Mouse (Mus musculus) hindbrain, embryonic 12.5 days (tissue): ENCODE measurements around the gene Mapk10. TPM values are rescaled to one million over a fixed set of nuclear protein-coding genes. Genes with fewer than 3 reads are reported as not detected.

Experiments
- ATAC-seq: fragments of 200-750 bp; cut with Nextera tagmentation; 2 replicates; pipeline ENCODE4 v1.8.0; 2017; ENCODE audit warnings: moderate TSS enrichment; ENCODE audit not compliant: low FRiP score
- H3K27ac ChIP-seq: fragments of 300-500 bp; sonication (generic); 2 replicates; pipeline ENCODE4 v1.5.1; 2016; ENCODE audit warnings: mild to moderate bottlenecking
- H3K27me3 ChIP-seq: fragments of 300-500 bp; sonication (generic); 2 replicates; pipeline ENCODE4 v1.6.1; 2016; ENCODE audit warnings: mild to moderate bottlenecking
- H3K36me3 ChIP-seq: fragments of 300-500 bp; sonication (generic); 2 replicates; pipeline ENCODE4 v1.6.1; 2016; ENCODE audit warnings: mild to moderate bottlenecking
- H3K4me1 ChIP-seq: fragments of 300-500 bp; sonication (generic); 2 replicates; pipeline ENCODE4 v1.6.1; 2016
- H3K4me2 ChIP-seq: fragments of 300-500 bp; sonication (generic); replicated peaks from 2 replicates; pipeline ENCODE4 v1.6.1; 2016; ENCODE audit warnings: mild to moderate bottlenecking
- H3K4me3 ChIP-seq: fragments of 300-500 bp; sonication (generic); 2 replicates; pipeline ENCODE4 v1.5.1; 2016; ENCODE audit warnings: mild to moderate bottlenecking
- H3K9ac ChIP-seq: fragments of 300-500 bp; sonication (generic); 2 replicates; pipeline ENCODE4 v1.6.1; 2016; ENCODE audit warnings: mild to moderate bottlenecking, moderate library complexity
- H3K9me3 ChIP-seq: fragments of 300-500 bp; sonication (generic); replicated peaks from 2 replicates; pipeline ENCODE4 v1.6.1; 2016; ENCODE audit warnings: mild to moderate bottlenecking
- WGBS: fragments of 180-500 bp; shearing (Covaris S2); methylation state at CpG from one replicate; pipeline ENCODE4 v1.1.7; 2016; 5-methylcytosine and 5-hydroxymethylcytosine counted together
- polyA plus RNA-seq: library from polyadenylated mRNA; unstranded; fragments of >200 nt; fragmentation: Nextera tagmentation; extraction: Ambion mirVana; gene quantifications from 2 replicates; pipeline ENCODE4 v1.2.1, GENCODE M21; 2016

Mapk10 gene
- polyA plus RNA-seq, 1 experiment from 2014 or later, result 77.6 TPM

GRCm38 (mm10) chr5:103104082-103104481 is 107.1 kb downstream of the Mapk10 start:
- Histone ChIP-seq H3K27me3 (no peaks in the 10 kb centered on the region), H3K36me3 (no peaks in the 10 kb centered on the region), H3K4me2 (no peak overlapping the region), H3K4me3 (no peak overlapping the region), H3K27ac (no peak overlapping the region), H3K4me1 (no peaks in the 10 kb centered on the region; the same call in 1 of the 2 replicates), H3K9me3 (no peaks in the 10 kb centered on the region), H3K9ac (no peak overlapping the region)
- no peak for ATAC-seq
- 87% methylated on average over 5 of the region's 5 CpGs for WGBS

DNA sequence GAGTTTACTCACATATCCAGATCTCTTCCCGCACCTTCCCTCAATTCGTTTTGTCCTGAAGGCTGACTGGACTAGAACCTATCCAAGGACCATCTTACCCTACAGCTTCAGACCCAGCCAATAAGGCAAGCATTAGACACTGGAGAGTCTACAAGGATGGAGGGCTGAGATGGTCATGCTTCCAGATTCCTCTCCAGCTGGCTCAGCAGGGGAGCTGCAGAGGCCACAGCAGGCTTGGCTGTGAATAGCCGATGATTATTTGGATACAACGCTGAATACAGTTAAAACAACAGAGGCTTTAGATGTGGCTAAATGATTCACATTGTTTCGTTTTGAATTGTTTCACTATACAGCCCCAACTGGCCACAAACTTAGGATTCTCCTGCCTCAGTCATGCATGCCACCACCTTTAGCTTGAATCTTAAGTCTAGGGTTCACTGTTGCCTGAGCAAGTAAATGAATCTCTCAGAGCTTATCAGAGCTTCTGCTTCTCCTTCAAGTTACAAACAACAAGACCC is 108.2 kb downstream of the Mapk10 start:
- 70% methylated on average over 5 of the region's 5 CpGs for WGBS

DNA sequence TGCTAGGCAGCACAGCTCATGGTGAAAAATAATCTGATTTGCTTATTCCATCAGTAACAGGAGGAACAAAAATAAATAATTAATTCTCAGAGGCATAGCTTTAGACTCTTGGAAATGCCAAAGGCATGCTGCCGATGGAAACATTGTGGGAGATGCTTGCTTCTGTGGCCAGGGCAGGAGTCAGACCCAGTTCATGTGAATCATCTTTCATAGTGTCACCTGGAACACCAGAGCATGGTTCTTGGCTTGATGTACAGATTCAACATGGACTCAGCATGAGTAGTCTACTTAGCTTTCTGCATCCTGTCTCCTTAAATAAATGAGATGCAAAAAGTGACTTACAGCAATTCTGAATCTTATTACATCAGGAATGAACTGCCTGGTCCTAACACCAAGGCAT is 109.0 kb downstream of the Mapk10 start:
- no peak for ATAC-seq

More for the DNA sequence above, 108.2 kb downstream of the Mapk10 start:
- no peak overlapping the region for H3K9ac ChIP-seq
- H3K4me3 ChIP-seq, result no peak overlapping the region
- ATAC-seq, result no peak
- H3K27ac ChIP-seq, result no peak overlapping the region
- no peaks in the 10 kb centered on the region for H3K27me3 ChIP-seq
- H3K4me2 ChIP-seq, result no peak overlapping the region
- H3K4me1 ChIP-seq, result no peaks in the 10 kb centered on the region; the same call in 1 of the 2 replicates
- H3K36me3 ChIP-seq, result no peaks in the 10 kb centered on the region
- H3K9me3 ChIP-seq, result no peaks in the 10 kb centered on the region

GRCm38 (mm10) chr5:103094166-103094565 is 117.0 kb downstream of the Mapk10 start:
- Histone ChIP-seq H3K9ac (no peak overlapping the region), H3K27me3 (no peaks in the 10 kb centered on the region), H3K4me1 (no peaks in the 10 kb centered on the region), H3K9me3 (no peaks in the 10 kb centered on the region), H3K4me2 (no peak overlapping the region), H3K4me3 (no peak overlapping the region), H3K27ac (no peak overlapping the region), H3K36me3 (no peaks in the 10 kb centered on the region)
- no peak for ATAC-seq
- WGBS, result 90% methylated on average over 2 of the region's 2 CpGs

More for the DNA sequence above, 109.0 kb downstream of the Mapk10 start:
- Histone ChIP-seq H3K27me3 (no peaks in the 10 kb centered on the region), H3K9ac (no peak overlapping the region), H3K36me3 (no peaks in the 10 kb centered on the region), H3K4me3 (no peak overlapping the region), H3K4me1 (no peaks in the 10 kb centered on the region; the same call in 1 of the 2 replicates), H3K9me3 (no peaks in the 10 kb centered on the region), H3K4me2 (no peak overlapping the region), H3K27ac (no peak overlapping the region)
- 89% methylated on average over 1 of the region's 1 CpGs for WGBS

DNA sequence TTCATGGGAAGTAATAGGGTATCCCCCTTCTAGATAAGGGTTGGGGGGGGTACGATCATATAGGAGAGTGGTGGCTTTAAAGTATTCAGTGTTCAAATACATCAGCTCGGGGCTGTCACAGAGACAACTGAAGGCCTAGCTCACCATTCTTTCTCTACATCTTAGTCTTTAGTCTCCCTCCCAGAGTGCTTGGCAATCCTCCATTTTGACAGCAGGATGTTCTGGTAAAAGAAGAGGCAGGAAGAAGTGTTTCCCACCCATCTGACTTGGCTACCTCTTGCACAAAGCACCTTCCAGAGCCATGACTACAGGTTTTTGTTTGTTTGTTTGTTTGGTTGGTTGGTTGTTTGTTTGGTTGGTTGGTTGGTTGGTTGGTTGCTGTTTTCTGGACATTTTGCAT is 125.3 kb downstream of the Mapk10 start:
- Histone ChIP-seq H3K4me2 (no peak overlapping the region), H3K9ac (no peak overlapping the region), H3K9me3 (no peaks in the 10 kb centered on the region), H3K27me3 (no peaks in the 10 kb centered on the region), H3K4me3 (no peak overlapping the region), H3K36me3 (no peaks in the 10 kb centered on the region), H3K27ac (no peak overlapping the region), H3K4me1 (no peaks in the 10 kb centered on the region)
- ATAC-seq, result no peak
- WGBS, result 84% methylated on average over 2 of the region's 2 CpGs

- H3K36me3 ChIP-seq, result no peaks in the 10 kb centered on the region
- no peak overlapping the region for H3K9ac ChIP-seq
- peaks cover 4% of the 10 kb centered on the region; the same call in 1 of the 2 replicates for H3K4me1 ChIP-seq
- H3K27me3 ChIP-seq, result no peaks in the 10 kb centered on the region
- ATAC-seq, result no peak
- H3K4me3 ChIP-seq, result no peak overlapping the region
- H3K27ac ChIP-seq, result no peak overlapping the region
- no peaks in the 10 kb centered on the region for H3K9me3 ChIP-seq
- 54% methylated on average over 8 of the region's 8 CpGs for WGBS
- no peak overlapping the region for H3K4me2 ChIP-seq
Measured at GRCm38 (mm10) chr5:103075451-103075850, 135.7 kb downstream of the Mapk10 start.

- Histone ChIP-seq H3K27me3 (no peaks in the 10 kb centered on the region), H3K4me1 (peaks cover 4% of the 10 kb centered on the region), H3K36me3 (no peaks in the 10 kb centered on the region), H3K27ac (peak overlapping the region; percentile 23; the same call in 1 of the 2 replicates), H3K4me3 (no peak overlapping the region), H3K9me3 (no peaks in the 10 kb centered on the region), H3K9ac (no peak overlapping the region), H3K4me2 (no peak overlapping the region)
- WGBS, result 69% methylated on average over 6 of the region's 6 CpGs
- no peak for ATAC-seq
Measured at GRCm38 (mm10) chr5:103072200-103072825, 138.8 kb downstream of the Mapk10 start.

DNA sequence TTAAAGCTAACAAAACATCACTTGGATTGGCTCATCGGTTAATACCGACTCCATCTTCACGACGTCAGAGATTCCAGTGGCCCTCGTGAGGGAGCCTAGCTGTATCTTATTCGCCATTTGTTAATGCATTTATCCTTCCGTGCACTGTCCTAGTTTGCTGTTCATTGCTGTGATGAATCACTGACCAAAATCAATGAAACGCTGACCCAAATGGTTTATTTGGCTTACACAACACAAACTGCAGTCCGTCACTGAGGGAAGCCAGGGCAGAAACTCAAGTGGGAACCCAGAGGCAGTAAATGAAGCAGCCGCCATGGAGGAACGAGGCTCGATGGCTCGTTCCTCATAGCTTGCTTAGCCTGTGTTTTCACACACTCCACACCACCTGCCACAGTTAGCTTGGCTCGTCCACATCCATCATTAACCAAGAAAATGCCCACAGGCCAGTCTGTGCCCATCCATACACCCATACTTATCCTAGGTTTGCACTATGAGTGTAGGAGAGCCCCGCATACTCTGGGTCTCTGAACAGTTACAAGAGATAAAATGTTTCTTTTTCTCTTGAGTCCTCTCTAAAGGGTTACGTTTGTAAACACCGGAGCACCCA is 140.0 kb downstream of the Mapk10 start:
- H3K27me3 ChIP-seq, result no peaks in the 10 kb centered on the region
- H3K4me1 ChIP-seq, result peaks cover 4% of the 10 kb centered on the region
- no peaks in the 10 kb centered on the region for H3K9me3 ChIP-seq
- H3K27ac ChIP-seq, result no peak overlapping the region
- WGBS, result 86% methylated on average over 17 of the region's 17 CpGs
- no peak overlapping the region for H3K4me2 ChIP-seq
- H3K9ac ChIP-seq, result no peak overlapping the region
- H3K4me3 ChIP-seq, result no peak overlapping the region
- ATAC-seq, result no peak
- H3K36me3 ChIP-seq, result no peaks in the 10 kb centered on the region

GRCm38 (mm10) chr5:103050319-103050916 is 160.7 kb downstream of the Mapk10 start:
- H3K4me1 ChIP-seq, result 0 out of 2 replicates have a peak, but pooled peaks cover 2% of the 10 kb centered on the region
- no peak for ATAC-seq
- 68% methylated on average over 8 of the region's 8 CpGs for WGBS

GRCm38 (mm10) chr5:103048011-103048410 is 163.1 kb downstream of the Mapk10 start:
- no peak overlapping the region for H3K9ac ChIP-seq
- no peak overlapping the region for H3K27ac ChIP-seq
- H3K4me3 ChIP-seq, result no peak overlapping the region
- WGBS, result 82% methylated on average over 4 of the region's 4 CpGs
- no peak overlapping the region for H3K4me2 ChIP-seq
- no peak for ATAC-seq
- H3K9me3 ChIP-seq, result no peaks in the 10 kb centered on the region
- no peaks in the 10 kb centered on the region for H3K36me3 ChIP-seq
- no peaks in the 10 kb centered on the region for H3K27me3 ChIP-seq
- no peaks in the 10 kb centered on the region for H3K4me1 ChIP-seq

More at GRCm38 (mm10) chr5:103050319-103050916, 160.7 kb downstream of the Mapk10 start:
- Histone ChIP-seq H3K27me3 (no peaks in the 10 kb centered on the region), H3K9ac (no peak overlapping the region), H3K4me2 (no peak overlapping the region), H3K36me3 (no peaks in the 10 kb centered on the region), H3K4me3 (no peak overlapping the region), H3K27ac (no peak overlapping the region), H3K9me3 (no peaks in the 10 kb centered on the region)

DNA sequence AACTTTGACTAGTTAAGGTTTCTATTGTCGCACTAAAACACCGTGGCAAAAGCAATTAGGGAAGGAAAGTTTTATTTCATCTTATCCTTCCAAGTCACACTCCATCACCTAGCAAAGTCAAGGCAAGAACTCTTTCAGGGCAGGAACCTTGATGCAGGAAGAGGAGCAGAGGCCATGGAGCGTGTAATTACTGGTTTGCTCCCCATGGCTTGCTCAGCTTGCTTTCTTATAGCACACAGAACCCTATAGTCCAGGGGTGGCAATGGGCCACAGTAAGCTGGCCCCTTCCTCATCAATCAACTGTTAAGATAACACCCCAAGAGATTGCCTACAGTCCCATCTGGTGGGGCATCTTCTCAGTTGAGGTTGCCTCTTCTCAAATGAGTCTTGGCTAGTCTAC is 173.4 kb downstream of the Mapk10 start:
- H3K27me3 ChIP-seq, result no peaks in the 10 kb centered on the region
- H3K9me3 ChIP-seq, result no peaks in the 10 kb centered on the region
- H3K36me3 ChIP-seq, result peaks cover 6% of the 10 kb centered on the region
- WGBS, result 87% methylated on average over 3 of the region's 3 CpGs
- no peaks in the 10 kb centered on the region for H3K4me1 ChIP-seq
- no peak for ATAC-seq
- H3K4me2 ChIP-seq, result no peak overlapping the region
- no peak overlapping the region for H3K4me3 ChIP-seq
- H3K9ac ChIP-seq, result no peak overlapping the region
- no peak overlapping the region for H3K27ac ChIP-seq

DNA sequence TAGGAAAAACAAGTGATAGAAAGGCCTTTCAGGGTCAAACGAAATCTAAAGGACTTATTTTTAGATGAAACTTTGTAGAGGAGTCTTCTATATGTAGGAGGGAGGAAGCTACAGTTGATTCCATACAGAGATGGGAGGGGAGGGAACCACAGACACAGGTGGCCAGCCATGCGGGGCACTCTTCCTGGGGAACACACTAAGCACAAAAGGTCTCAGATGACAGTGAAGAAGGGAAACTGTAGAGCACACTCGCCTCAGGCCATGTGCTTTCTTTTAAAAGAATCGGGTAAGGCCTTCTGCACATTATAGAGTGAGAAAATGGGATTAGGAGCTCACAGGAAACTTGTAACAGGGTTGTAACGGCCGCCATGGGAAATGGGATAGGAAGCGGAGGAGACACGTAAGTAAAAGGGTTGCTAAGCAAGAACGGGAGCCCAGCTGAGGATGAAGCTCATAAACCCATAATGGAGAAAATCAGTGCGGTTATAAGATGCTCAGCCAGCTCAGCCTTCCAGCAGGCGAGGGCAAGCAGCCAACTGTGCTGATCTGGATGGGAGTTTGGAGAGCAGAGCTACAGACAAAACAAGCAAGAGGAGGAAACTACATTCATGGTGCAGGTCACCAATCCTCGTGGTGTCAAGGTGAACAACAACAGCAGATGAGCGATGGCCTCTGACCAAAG is 182.1 kb downstream of the Mapk10 start:
- Histone ChIP-seq H3K4me1 (no peaks in the 10 kb centered on the region), H3K27ac (0 out of 2 replicates have a peak overlapping the region, but pooled peaks have one; percentile 23), H3K36me3 (no peaks in the 10 kb centered on the region), H3K9me3 (no peaks in the 10 kb centered on the region), H3K4me3 (no peak overlapping the region), H3K27me3 (no peaks in the 10 kb centered on the region), H3K9ac (no peak overlapping the region), H3K4me2 (no peak overlapping the region)
- ATAC-seq, result no peak
- 71% methylated on average over 13 of the region's 13 CpGs for WGBS
